Mouse (Mus musculus) kidney, embryonic 14.5 days (tissue): ENCODE measurements around the gene Ptafr. TPM values are rescaled to one million over a fixed set of nuclear protein-coding genes. Genes with fewer than 3 reads are reported as not detected.
"Not testable (repeated sequence)": the region's sequence is repeated elsewhere in the genome, so short reads cannot be mapped to it uniquely, and the experiment has no call there.

ENCODE experiments used
- ATAC-seq: fragments of 200-750 bp; cut with Nextera tagmentation; 2 replicates; pipeline ENCODE4 v1.8.0; 2017; ENCODE audit warnings: moderate number of reproducible peaks, mild to moderate bottlenecking, moderate TSS enrichment, moderate library complexity; ENCODE audit not compliant: low FRiP score, low TSS enrichment
- H3K27ac ChIP-seq: fragments of 300-500 bp; sonication (generic); 2 replicates; pipeline ENCODE4 v1.5.1; 2014; ENCODE audit warnings: low read depth, mild to moderate bottlenecking, low read length, moderate library complexity, mixed read lengths
- H3K27me3 ChIP-seq: fragments of 300-500 bp; sonication (generic); 2 replicates; pipeline ENCODE4 v1.6.1; 2014; ENCODE audit warnings: mild to moderate bottlenecking, low read length; ENCODE audit not compliant: control insufficient read depth, insufficient read depth
- H3K36me3 ChIP-seq: fragments of 300-500 bp; sonication (generic); 2 replicates; pipeline ENCODE4 v1.6.1; 2014; ENCODE audit warnings: low read length, mixed read lengths; ENCODE audit not compliant: control insufficient read depth, insufficient read depth
- H3K4me1 ChIP-seq: fragments of 300-500 bp; sonication (generic); 2 replicates; pipeline ENCODE4 v1.6.1; 2014; ENCODE audit warnings: low read length, mixed read lengths; ENCODE audit not compliant: control insufficient read depth, insufficient read depth
- H3K4me2 ChIP-seq: fragments of 300-500 bp; sonication (generic); replicated peaks from 2 replicates; pipeline ENCODE4 v1.6.1; 2014; ENCODE audit warnings: low read depth, mild to moderate bottlenecking, low read length
- H3K4me3 ChIP-seq: fragments of 300-500 bp; sonication (generic); 2 replicates; pipeline ENCODE4 v1.5.1; 2014; ENCODE audit warnings: mild to moderate bottlenecking, low read length
- H3K9ac ChIP-seq: fragments of 300-500 bp; sonication (generic); 2 replicates; pipeline ENCODE4 v1.6.1; 2014; ENCODE audit warnings: low read depth, mild to moderate bottlenecking, low read length, moderate library complexity
- H3K9me3 ChIP-seq: fragments of 300-500 bp; sonication (generic); 2 replicates; pipeline ENCODE4 v1.6.1; 2016; ENCODE audit warnings: low read length; ENCODE audit not compliant: control insufficient read depth
- WGBS: fragments of 180-500 bp; shearing (Covaris S2); extraction: QIAGEN DNeasy Blood & Tissue Kit; methylation state at CpG from one replicate; pipeline ENCODE4 v1.1.7; 2014; 5-methylcytosine and 5-hydroxymethylcytosine counted together
- polyA plus RNA-seq: library from polyadenylated mRNA; unstranded; fragments of >200 nt; fragmentation: Nextera tagmentation; extraction: Ambion mirVana; gene quantifications from 2 replicates; pipeline ENCODE4 v1.2.1, GENCODE M21; 2014

The Ptafr gene
- polyA plus RNA-seq, 1 experiment from 2014 or later, result 0.47 TPM

GRCm38 (mm10) chr4:132598861-132599260 is 35.0 kb downstream of the Ptafr start:
- WGBS, result 86% methylated on average over 2 of the region's 2 CpGs
- Histone ChIP-seq H3K9me3 (no peaks in the 10 kb centered on the region), H3K27me3 (no peaks in the 10 kb centered on the region), H3K4me3 (no peak overlapping the region), H3K4me2 (no peak overlapping the region), H3K9ac (no peak overlapping the region), H3K36me3 (no peaks in the 10 kb centered on the region), H3K4me1 (no peaks in the 10 kb centered on the region), H3K27ac (no peak overlapping the region)
- ATAC-seq, result no peak

- Histone ChIP-seq H3K9ac (no peak overlapping the region), H3K27me3 (no peaks in the 10 kb centered on the region), H3K4me1 (no peaks in the 10 kb centered on the region), H3K27ac (no peak overlapping the region), H3K36me3 (no peaks in the 10 kb centered on the region), H3K9me3 (no peaks in the 10 kb centered on the region), H3K4me3 (no peak overlapping the region), H3K4me2 (no peak overlapping the region)
- no peak for ATAC-seq
- WGBS, result 77% methylated on average over 3 of the region's 3 CpGs
Observed at GRCm38 (mm10) chr4:132599764-132600163, 35.9 kb downstream of the Ptafr start.

- Histone ChIP-seq H3K9ac (no peak overlapping the region), H3K9me3 (no peaks in the 10 kb centered on the region), H3K27ac (no peak overlapping the region), H3K36me3 (no peaks in the 10 kb centered on the region), H3K4me3 (no peak overlapping the region), H3K4me1 (no peaks in the 10 kb centered on the region), H3K27me3 (no peaks in the 10 kb centered on the region), H3K4me2 (no peak overlapping the region)
- no peak for ATAC-seq
- 83% methylated on average over 6 of the region's 6 CpGs for WGBS
Observed at GRCm38 (mm10) chr4:132600465-132600864, 36.6 kb downstream of the Ptafr start.

- not testable (repeated sequence) for H3K9me3 ChIP-seq, H3K27me3 ChIP-seq, H3K9ac ChIP-seq, H3K4me1 ChIP-seq, ATAC-seq, H3K4me2 ChIP-seq, H3K36me3 ChIP-seq, H3K4me3 ChIP-seq, H3K27ac ChIP-seq
- 88% methylated on average over 4 of the region's 5 CpGs for WGBS
Observed at GRCm38 (mm10) chr4:132601242-132601641, 37.4 kb downstream of the Ptafr start.

GRCm38 (mm10) chr4:132603468-132603867 is 39.6 kb downstream of the Ptafr start:
- Histone ChIP-seq H3K36me3 (no peaks in the 10 kb centered on the region), H3K9me3 (no peaks in the 10 kb centered on the region), H3K9ac (no peak overlapping the region), H3K4me1 (no peaks in the 10 kb centered on the region), H3K27ac (no peak overlapping the region), H3K27me3 (no peaks in the 10 kb centered on the region), H3K4me3 (no peak overlapping the region), H3K4me2 (no peak overlapping the region)
- WGBS, result 85% methylated on average over 4 of the region's 4 CpGs
- no peak for ATAC-seq

GRCm38 (mm10) chr4:132605816-132606215 is 41.9 kb downstream of the Ptafr start:
- Histone ChIP-seq H3K9ac (no peak overlapping the region), H3K4me3 (no peak overlapping the region), H3K4me1 (no peaks in the 10 kb centered on the region), H3K4me2 (no peak overlapping the region), H3K27me3 (no peaks in the 10 kb centered on the region), H3K27ac (no peak overlapping the region), H3K9me3 (no peaks in the 10 kb centered on the region), H3K36me3 (no peaks in the 10 kb centered on the region)
- ATAC-seq, result no peak
- WGBS, result 35% methylated on average over 5 of the region's 5 CpGs

DNA sequence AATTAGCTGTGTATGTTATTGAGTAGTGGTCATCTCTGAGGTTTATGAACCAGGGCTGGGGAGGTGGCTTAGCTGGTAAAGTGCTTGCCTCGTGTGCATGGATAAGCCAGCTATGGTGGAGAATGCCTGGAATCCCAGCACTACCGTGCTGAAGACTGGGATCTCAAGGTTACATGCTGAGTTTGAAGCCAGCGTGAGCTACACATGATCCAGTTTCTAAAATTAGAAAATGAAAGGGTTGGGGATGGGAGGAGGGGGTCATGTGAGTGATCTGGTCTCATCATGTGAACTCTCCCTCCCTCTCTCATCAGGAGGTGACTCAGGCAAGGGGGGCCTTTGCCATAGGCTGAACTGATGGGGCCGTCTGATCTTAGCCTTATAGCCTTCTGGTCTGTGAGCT is 44.3 kb downstream of the Ptafr start:
- no peaks in the 10 kb centered on the region for H3K36me3 ChIP-seq
- no peaks in the 10 kb centered on the region for H3K27me3 ChIP-seq
- no peak overlapping the region for H3K4me2 ChIP-seq
- no peak for ATAC-seq
- H3K9me3 ChIP-seq, result no peaks in the 10 kb centered on the region
- H3K27ac ChIP-seq, result no peak overlapping the region
- WGBS, result 59% methylated on average over 4 of the region's 4 CpGs
- no peaks in the 10 kb centered on the region for H3K4me1 ChIP-seq
- H3K4me3 ChIP-seq, result no peak overlapping the region
- no peak overlapping the region for H3K9ac ChIP-seq

DNA sequence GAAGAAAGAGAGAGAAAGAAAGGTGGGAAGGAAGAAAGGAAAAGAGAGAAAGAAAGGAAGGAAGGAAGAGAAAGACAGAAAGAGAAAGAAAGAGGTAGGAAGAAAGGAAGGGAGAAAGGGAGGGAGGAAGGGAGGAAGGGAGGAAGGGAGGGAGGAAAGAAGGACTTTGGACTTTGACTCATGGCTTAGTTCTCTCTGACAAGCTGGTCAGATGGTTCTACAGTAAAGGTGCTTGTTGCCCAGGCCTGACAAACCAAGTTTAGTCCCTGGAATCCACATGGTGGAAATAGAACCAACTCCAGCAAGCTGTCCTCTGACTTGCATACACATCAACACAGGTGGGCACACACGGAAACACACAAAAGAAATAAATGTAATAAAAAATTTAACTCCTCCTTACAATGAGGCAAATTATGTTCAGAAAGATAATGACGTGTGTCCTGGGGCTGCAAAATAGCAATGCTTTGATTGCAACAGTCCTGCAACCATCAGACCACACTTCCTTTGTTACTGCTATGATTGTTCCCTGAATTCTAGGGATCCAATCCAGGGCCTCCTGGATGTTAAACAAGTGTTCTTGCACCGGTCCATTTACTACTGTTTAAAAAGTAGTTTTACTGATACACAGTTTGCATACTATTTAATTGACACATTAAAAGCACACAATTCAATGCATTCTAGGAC is 46.6 kb downstream of the Ptafr start:
- no peak for ATAC-seq
- Histone ChIP-seq H3K9ac (no peak overlapping the region), H3K9me3 (peaks cover 4% of the 10 kb centered on the region; the same call in 1 of the 2 replicates), H3K4me3 (no peak overlapping the region), H3K36me3 (no peaks in the 10 kb centered on the region), H3K4me2 (no peak overlapping the region), H3K4me1 (no peaks in the 10 kb centered on the region), H3K27me3 (no peaks in the 10 kb centered on the region), H3K27ac (no peak overlapping the region)
- 80% methylated on average over 3 of the region's 3 CpGs for WGBS

DNA sequence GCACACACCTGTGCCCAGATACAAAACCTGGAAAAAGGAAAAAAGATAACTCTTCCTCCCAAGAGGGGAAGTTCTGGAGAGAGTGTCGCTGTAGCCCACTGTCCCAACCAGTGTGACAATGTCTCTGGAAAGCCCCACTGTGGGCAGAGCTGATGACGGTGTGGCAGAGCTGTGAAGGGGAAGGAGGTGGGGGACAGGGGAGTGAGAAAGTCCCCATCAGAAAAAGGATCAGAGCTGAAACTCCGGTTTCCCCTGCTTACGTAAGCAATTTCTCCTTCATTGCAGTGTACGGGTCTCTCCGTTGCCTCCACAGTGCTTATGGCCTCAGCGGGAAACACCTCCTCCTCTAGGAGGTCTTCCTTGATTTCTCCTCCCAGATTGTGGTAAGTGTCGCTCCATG is 47.5 kb downstream of the Ptafr start:
- no peaks in the 10 kb centered on the region for H3K27me3 ChIP-seq
- H3K9me3 ChIP-seq, result peaks cover 4% of the 10 kb centered on the region; the same call in 1 of the 2 replicates
- WGBS, result 77% methylated on average over 8 of the region's 8 CpGs
- ATAC-seq, result no peak
- no peak overlapping the region for H3K27ac ChIP-seq
- no peaks in the 10 kb centered on the region for H3K4me1 ChIP-seq
- H3K4me3 ChIP-seq, result no peak overlapping the region
- H3K4me2 ChIP-seq, result no peak overlapping the region
- no peak overlapping the region for H3K9ac ChIP-seq
- H3K36me3 ChIP-seq, result no peaks in the 10 kb centered on the region
